Mouse (Mus musculus) gastrocnemius, adult 2 months (tissue): ENCODE measurements at regions not wholly inside any gene's neighbourhood (a gene's known extent, or its start where the extent isn't known, plus 50 kb on each side); places are given as distances from the start of the nearest gene placed in this dataset.

Experiments used
- DNase-seq: peaks from one replicate; pipeline ENCODE4 v3.0.0; 2022
- H3K27ac ChIP-seq: fragments of 200-600 bp; 2 replicates; pipeline ENCODE4 v1.8.1; 2022; ENCODE audit warnings: mild to moderate bottlenecking
- H3K4me3 ChIP-seq: fragments of 200-600 bp; 2 replicates; pipeline ENCODE4 v1.8.1; 2022; ENCODE audit warnings: mild to moderate bottlenecking, moderate library complexity
- CTCF ChIP-seq: fragments of 200-600 bp; IDR thresholded peaks from 2 replicates; pipeline ENCODE4 v1.8.1; 2022; ENCODE audit warnings: antibody characterized with exemption, mild to moderate bottlenecking, moderate library complexity
- intact Hi-C: fragments of 180-260 bp; cut with DNase I; formaldehyde crosslinking; loops from one replicate; pipeline ENCODE4 v1.15.1; 2025

GRCm38 (mm10) chr1:152174464-152174863, 84.5 kb upstream of the 1700025G04Rik start:
- Histone ChIP-seq H3K4me3 (no peak overlapping the region), H3K27ac (peak overlapping the region; percentile 92)
- intact Hi-C loops: loop anchor here (5.0 kb wide), 1 partner anchor 48 kb away; no protein-coding TSS in a partner anchor
- TF ChIP-seq CTCF: no peak
- DNase-seq: no peak

- DNase-seq: peak; percentile 82
- H3K4me3 ChIP-seq: no peak overlapping the region
- intact Hi-C loops: loop anchor here (5.0 kb wide), 1 partner anchor 51 kb away; no protein-coding TSS in a partner anchor
- peak overlapping the region; percentile 92 for H3K27ac ChIP-seq
- TF ChIP-seq CTCF: no peak
These were observed 81.3 kb upstream of the 1700025G04Rik start for GRCm38 (mm10) chr1:152171034-152171790.

DNA sequence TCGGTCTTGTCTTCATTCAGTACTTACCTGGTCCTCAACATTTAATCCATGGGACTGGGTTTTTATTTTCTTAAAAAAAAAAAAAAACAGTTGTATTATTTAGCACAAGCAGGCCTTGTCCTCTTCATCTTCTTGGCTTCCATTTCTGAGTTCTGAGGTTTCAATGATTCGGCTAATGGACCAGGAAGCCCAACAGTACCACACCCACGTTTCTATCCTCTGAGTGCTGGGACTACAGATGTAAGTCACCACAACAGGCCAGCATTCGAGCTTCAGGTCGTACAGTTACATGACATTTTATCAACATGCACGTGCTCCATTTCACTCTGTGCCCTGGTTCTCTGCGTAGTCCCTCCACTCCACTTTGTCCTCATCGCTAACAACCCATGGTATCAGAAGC, 80.7 kb upstream of the 1700025G04Rik start:
- intact Hi-C loops: loop anchor here (5.0 kb wide), 1 partner anchor 52 kb away; no protein-coding TSS in a partner anchor
- DNase-seq: no peak
- Histone ChIP-seq H3K27ac (peak overlapping the region; percentile 92), H3K4me3 (no peak overlapping the region)
- no peak for TF ChIP-seq CTCF

DNA sequence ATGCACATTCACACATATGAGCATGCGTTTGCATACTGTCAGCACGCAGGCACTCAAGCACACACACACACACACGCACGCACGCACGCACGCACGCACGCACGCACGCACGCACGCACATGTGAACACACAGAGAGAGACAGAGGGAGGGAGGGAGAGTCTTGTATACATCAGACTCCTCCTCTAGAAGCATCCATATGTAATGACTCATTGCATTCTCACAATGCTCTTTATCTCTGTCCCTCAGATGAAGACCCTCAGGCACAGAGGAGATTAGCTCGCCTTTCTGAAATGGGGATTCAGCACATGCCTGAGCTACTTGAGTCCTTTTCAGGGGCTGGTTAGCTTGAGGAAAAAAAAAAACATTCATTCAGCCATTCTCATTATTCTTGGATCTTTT, 79.6 kb upstream of the 1700025G04Rik start:
- no peak for DNase-seq
- intact Hi-C loops: loop anchor here (5.0 kb wide), 1 partner anchor 77 kb away; the partner anchor contains the start of gene 1700025G04Rik
- no peak for TF ChIP-seq CTCF
- no peak overlapping the region for H3K4me3 ChIP-seq
- H3K27ac ChIP-seq: peak overlapping the region; percentile 92

- no peak for TF ChIP-seq CTCF
- intact Hi-C loops: loop anchor here (5.0 kb wide), 1 partner anchor 76 kb away; the partner anchor contains the start of gene 1700025G04Rik
- H3K4me3 ChIP-seq: no peak overlapping the region
- H3K27ac ChIP-seq: peak overlapping the region; percentile 92
- DNase-seq: peak; percentile 95
These were observed 78.4 kb upstream of the 1700025G04Rik start for GRCm38 (mm10) chr1:152168284-152168683.

DNA sequence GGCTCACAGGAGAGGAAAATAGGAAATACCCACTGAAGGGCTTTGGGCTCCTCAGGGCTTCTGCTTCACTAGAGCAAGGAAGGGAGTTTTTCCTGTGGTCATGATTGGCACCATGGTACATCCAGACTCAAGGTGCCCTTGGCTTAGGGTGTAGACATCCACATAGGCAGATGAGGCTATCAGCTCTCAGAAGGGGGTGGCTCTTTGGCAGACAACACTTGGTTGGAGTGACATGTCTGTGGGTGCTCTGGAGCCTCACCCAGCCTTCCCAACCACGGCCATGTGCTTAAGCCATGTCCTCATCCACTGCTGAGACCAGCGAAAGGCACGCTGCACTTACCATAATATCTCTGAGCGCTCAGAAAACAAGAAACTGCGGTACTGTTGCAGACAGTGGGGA, 77.8 kb upstream of the 1700025G04Rik start:
- peak; percentile 47 for DNase-seq
- peak overlapping the region; percentile 92 for H3K27ac ChIP-seq
- TF ChIP-seq CTCF: no peak
- intact Hi-C loops: loop anchor here (5.0 kb wide), 1 partner anchor 75 kb away; the partner anchor contains the start of gene 1700025G04Rik
- peak overlapping the region; percentile 43 for H3K4me3 ChIP-seq

DNA sequence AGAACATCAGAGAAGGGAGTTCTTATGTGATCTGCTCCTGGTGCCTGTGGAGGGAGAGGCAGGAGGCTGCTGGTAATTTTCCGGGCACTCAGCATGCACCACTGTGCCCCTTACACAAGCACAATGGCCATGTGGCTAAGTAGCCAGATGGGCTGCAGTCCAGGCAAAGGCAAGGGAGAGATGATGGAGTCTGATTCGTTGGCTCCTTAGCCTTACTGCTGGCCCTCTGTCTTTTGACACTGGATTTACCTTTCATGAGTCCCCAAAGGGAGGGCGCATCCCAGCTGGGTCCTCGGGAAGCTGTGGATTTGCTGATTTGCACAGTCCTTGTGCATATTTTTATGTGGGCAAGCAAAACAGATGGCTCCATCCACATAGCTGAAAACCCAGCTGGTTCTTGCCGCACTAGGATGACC, 75.6 kb upstream of the 1700025G04Rik start:
- TF ChIP-seq CTCF: no peak
- intact Hi-C loops: loop anchor here (5.0 kb wide), 1 partner anchor 73 kb away; the partner anchor contains the start of gene 1700025G04Rik
- DNase-seq: no peak
- Histone ChIP-seq H3K4me3 (no peak overlapping the region), H3K27ac (peak overlapping the region; percentile 16; the same call in 1 of the 2 replicates)

- Histone ChIP-seq H3K27ac (peak overlapping the region; percentile 16; the same call in 1 of the 2 replicates), H3K4me3 (no peak overlapping the region)
- TF ChIP-seq CTCF: no peak
- intact Hi-C loops: loop anchor here (5.0 kb wide), 1 partner anchor 73 kb away; the partner anchor contains the start of gene 1700025G04Rik
- DNase-seq: no peak
These were observed 75.0 kb upstream of the 1700025G04Rik start for GRCm38 (mm10) chr1:152164843-152165489.

DNA sequence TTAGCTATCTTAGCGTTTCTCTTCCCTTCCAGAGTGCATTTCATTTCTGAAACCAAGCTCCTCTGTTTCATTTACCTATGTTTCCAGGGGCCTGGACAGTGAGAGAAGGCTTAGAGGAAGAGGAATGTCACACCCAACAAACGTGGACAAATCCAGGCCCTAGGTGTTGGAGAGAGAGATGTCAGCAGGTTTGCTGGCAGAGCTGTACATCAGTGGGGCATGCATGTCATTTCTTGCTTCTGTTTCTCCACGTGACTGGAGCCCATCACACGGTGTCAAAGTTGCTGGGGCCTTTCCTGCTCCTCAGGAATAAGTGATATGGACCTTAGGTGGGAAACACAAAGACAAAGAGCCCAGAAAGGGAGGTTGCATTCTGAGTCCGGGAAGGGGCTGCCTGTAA, 74.3 kb upstream of the 1700025G04Rik start:
- TF ChIP-seq CTCF: no peak
- intact Hi-C loops: no loop called here
- Histone ChIP-seq H3K4me3 (no peak overlapping the region), H3K27ac (no peak overlapping the region)
- DNase-seq: no peak

GRCm38 (mm10) chr1:152152474-152152873, 62.5 kb upstream of the 1700025G04Rik start:
- intact Hi-C loops: no loop called here
- DNase-seq: no peak
- no peak overlapping the region for H3K4me3 ChIP-seq
- H3K27ac ChIP-seq: no peak overlapping the region
- no peak for TF ChIP-seq CTCF

- DNase-seq: no peak
These were observed 58.8 kb upstream of the 1700025G04Rik start for GRCm38 (mm10) chr1:152148731-152149130.

GRCm38 (mm10) chr1:152140175-152140574, 50.2 kb upstream of the 1700025G04Rik start:
- Histone ChIP-seq H3K4me3 (no peak overlapping the region), H3K27ac (peak overlapping the region; percentile 52; the same call in 1 of the 2 replicates)
- intact Hi-C loops: no loop called here
- peak; percentile 50 for DNase-seq
- TF ChIP-seq CTCF: no peak

More at GRCm38 (mm10) chr1:152148731-152149130, 58.8 kb upstream of the 1700025G04Rik start:
- H3K27ac ChIP-seq: no peak overlapping the region
- no peak overlapping the region for H3K4me3 ChIP-seq
- no peak for TF ChIP-seq CTCF
- intact Hi-C loops: no loop called here
